Mouse (Mus musculus): ENCODE data around the gene Slc9a1. TPM values are rescaled to one million over a fixed set of nuclear protein-coding genes. Genes with fewer than 3 reads are reported as not detected.

Gene Slc9a1
- polyA plus RNA-seq, 1 experiment from 2014 or later = 6.9 TPM

- no peak for ATAC-seq (ENCODE audit: insufficient read depth, low FRiP score, low TSS enrichment)
- Histone ChIP-seq H3K36me3 (ENCODE audit: control insufficient read depth, insufficient read depth, low read length) (no peaks in the 10 kb centered on the region; the same call in 1 of the 2 replicates), H3K27ac (ENCODE audit: low read depth, low read length) (no peak overlapping the region), H3K4me1 (ENCODE audit: control insufficient read depth, insufficient read depth, low read length) (no peaks in the 10 kb centered on the region), H3K4me3 (ENCODE audit: low read depth, low read length) (no peak overlapping the region), H3K9me3 (ENCODE audit: control insufficient read depth, low read length) (no peaks in the 10 kb centered on the region), H3K27me3 (ENCODE audit: control insufficient read depth, insufficient read depth, low read length) (no peaks in the 10 kb centered on the region), H3K4me2 (ENCODE audit: low read depth) (no peak overlapping the region), H3K9ac (ENCODE audit: low read length) (no peak overlapping the region)
- whole genome bisulfite sequencing = 68% methylated on average over 4 of the region's 4 CpGs
- DNase-seq (ENCODE audit: low spot score) = no peak
Measured at GRCm38 (mm10) chr4:133414920-133415319, 45.4 kb downstream of the Slc9a1 start.

- Histone ChIP-seq H3K9me3 (ENCODE audit: control insufficient read depth, low read length) (no peaks in the 10 kb centered on the region), H3K27ac (ENCODE audit: low read depth, low read length) (no peak overlapping the region), H3K9ac (ENCODE audit: low read length) (no peak overlapping the region), H3K4me3 (ENCODE audit: low read depth, low read length) (no peak overlapping the region), H3K4me1 (ENCODE audit: control insufficient read depth, insufficient read depth, low read length) (no peaks in the 10 kb centered on the region), H3K4me2 (ENCODE audit: low read depth) (no peak overlapping the region), H3K27me3 (ENCODE audit: control insufficient read depth, insufficient read depth, low read length) (no peaks in the 10 kb centered on the region), H3K36me3 (ENCODE audit: control insufficient read depth, insufficient read depth, low read length) (peaks cover 5% of the 10 kb centered on the region)
- ATAC-seq (ENCODE audit: insufficient read depth, low FRiP score, low TSS enrichment) = no peak
- DNase-seq (ENCODE audit: low spot score) = peak; percentile 68
- WGBS = 72% methylated on average over 14 of the region's 14 CpGs
Measured at GRCm38 (mm10) chr4:133419312-133420004, 50.0 kb downstream of the Slc9a1 start.

- no peak for ATAC-seq (ENCODE audit: insufficient read depth, low FRiP score, low TSS enrichment)
- H3K27me3 ChIP-seq (ENCODE audit: control insufficient read depth, insufficient read depth, low read length) = no peaks in the 10 kb centered on the region
- no peak for DNase-seq (ENCODE audit: low spot score)
- H3K4me3 ChIP-seq (ENCODE audit: low read depth, low read length) = no peak overlapping the region
- peaks cover 5% of the 10 kb centered on the region for H3K36me3 ChIP-seq (ENCODE audit: control insufficient read depth, insufficient read depth, low read length)
- H3K4me2 ChIP-seq (ENCODE audit: low read depth) = no peak overlapping the region
- no peaks in the 10 kb centered on the region for H3K4me1 ChIP-seq (ENCODE audit: control insufficient read depth, insufficient read depth, low read length)
- H3K9me3 ChIP-seq (ENCODE audit: control insufficient read depth, low read length) = no peaks in the 10 kb centered on the region
- 89% methylated on average over 12 of the region's 12 CpGs for WGBS
- H3K27ac ChIP-seq (ENCODE audit: low read depth, low read length) = no peak overlapping the region
- H3K9ac ChIP-seq (ENCODE audit: low read length) = no peak overlapping the region
Measured at GRCm38 (mm10) chr4:133421989-133422388, 52.5 kb downstream of the Slc9a1 start.

GRCm38 (mm10) chr4:133422601-133423000, 53.1 kb downstream of the Slc9a1 start:
- Histone ChIP-seq H3K4me1 (ENCODE audit: control insufficient read depth, insufficient read depth, low read length) (no peaks in the 10 kb centered on the region), H3K9ac (ENCODE audit: low read length) (no peak overlapping the region), H3K27ac (ENCODE audit: low read depth, low read length) (no peak overlapping the region), H3K36me3 (ENCODE audit: control insufficient read depth, insufficient read depth, low read length) (peaks cover 5% of the 10 kb centered on the region), H3K4me2 (ENCODE audit: low read depth) (no peak overlapping the region), H3K4me3 (ENCODE audit: low read depth, low read length) (no peak overlapping the region), H3K9me3 (ENCODE audit: control insufficient read depth, low read length) (no peaks in the 10 kb centered on the region), H3K27me3 (ENCODE audit: control insufficient read depth, insufficient read depth, low read length) (no peaks in the 10 kb centered on the region)
- WGBS = 85% methylated on average over 15 of the region's 15 CpGs
- no peak for ATAC-seq (ENCODE audit: insufficient read depth, low FRiP score, low TSS enrichment)
- no peak for DNase-seq (ENCODE audit: low spot score)

GRCm38 (mm10) chr4:133423108-133423507, 53.6 kb downstream of the Slc9a1 start:
- peaks cover 5% of the 10 kb centered on the region for H3K36me3 ChIP-seq (ENCODE audit: control insufficient read depth, insufficient read depth, low read length)
- no peak overlapping the region for H3K4me3 ChIP-seq (ENCODE audit: low read depth, low read length)
- H3K27ac ChIP-seq (ENCODE audit: low read depth, low read length) = 0 out of 2 replicates have a peak overlapping the region, but pooled peaks have one; percentile 4
- whole genome bisulfite sequencing = 51% methylated on average over 6 of the region's 6 CpGs
- H3K9me3 ChIP-seq (ENCODE audit: control insufficient read depth, low read length) = no peaks in the 10 kb centered on the region
- H3K4me2 ChIP-seq (ENCODE audit: low read depth) = no peak overlapping the region
- peak; percentile 49 for DNase-seq (ENCODE audit: low spot score)
- no peak overlapping the region for H3K9ac ChIP-seq (ENCODE audit: low read length)
- H3K4me1 ChIP-seq (ENCODE audit: control insufficient read depth, insufficient read depth, low read length) = no peaks in the 10 kb centered on the region
- H3K27me3 ChIP-seq (ENCODE audit: control insufficient read depth, insufficient read depth, low read length) = no peaks in the 10 kb centered on the region
- ATAC-seq (ENCODE audit: insufficient read depth, low FRiP score, low TSS enrichment) = no peak

GRCm38 (mm10) chr4:133423691-133424090, 54.2 kb downstream of the Slc9a1 start:
- no peaks in the 10 kb centered on the region for H3K9me3 ChIP-seq (ENCODE audit: control insufficient read depth, low read length)
- H3K36me3 ChIP-seq (ENCODE audit: control insufficient read depth, insufficient read depth, low read length) = peaks cover 5% of the 10 kb centered on the region
- no peak overlapping the region for H3K9ac ChIP-seq (ENCODE audit: low read length)
- H3K27me3 ChIP-seq (ENCODE audit: control insufficient read depth, insufficient read depth, low read length) = no peaks in the 10 kb centered on the region
- 0 out of 2 replicates have a peak overlapping the region, but pooled peaks have one; percentile 4 for H3K27ac ChIP-seq (ENCODE audit: low read depth, low read length)
- H3K4me2 ChIP-seq (ENCODE audit: low read depth) = no peak overlapping the region
- no peak for DNase-seq (ENCODE audit: low spot score)
- ATAC-seq (ENCODE audit: insufficient read depth, low FRiP score, low TSS enrichment) = no peak
- H3K4me1 ChIP-seq (ENCODE audit: control insufficient read depth, insufficient read depth, low read length) = no peaks in the 10 kb centered on the region
- WGBS = 86% methylated on average over 6 of the region's 6 CpGs
- no peak overlapping the region for H3K4me3 ChIP-seq (ENCODE audit: low read depth, low read length)

- DNase-seq (ENCODE audit: low spot score) (peak; percentile 80), ATAC-seq (ENCODE audit: insufficient read depth, low FRiP score, low TSS enrichment) (0 out of 2 replicates have a peak, but pooled peaks have one; percentile 48)
- Histone ChIP-seq H3K36me3 (ENCODE audit: control insufficient read depth, insufficient read depth, low read length) (peaks cover 5% of the 10 kb centered on the region), H3K27me3 (ENCODE audit: control insufficient read depth, insufficient read depth, low read length) (no peaks in the 10 kb centered on the region), H3K4me2 (ENCODE audit: low read depth) (no peak overlapping the region), H3K4me1 (ENCODE audit: control insufficient read depth, insufficient read depth, low read length) (no peaks in the 10 kb centered on the region), H3K9me3 (ENCODE audit: control insufficient read depth, low read length) (no peaks in the 10 kb centered on the region), H3K9ac (ENCODE audit: low read length) (no peak overlapping the region), H3K4me3 (ENCODE audit: low read depth, low read length) (no peak overlapping the region), H3K27ac (ENCODE audit: low read depth, low read length) (no peak overlapping the region)
- 42% methylated on average over 4 of the region's 4 CpGs for WGBS
Measured at GRCm38 (mm10) chr4:133424100-133424499, 54.6 kb downstream of the Slc9a1 start.

GRCm38 (mm10) chr4:133426141-133426540, 56.6 kb downstream of the Slc9a1 start:
- H3K4me1 ChIP-seq (ENCODE audit: control insufficient read depth, insufficient read depth, low read length) = no peaks in the 10 kb centered on the region
- 84% methylated on average over 5 of the region's 5 CpGs for WGBS

GRCm38 (mm10) chr4:133431508-133431907, 62.0 kb downstream of the Slc9a1 start:
- H3K9ac ChIP-seq (ENCODE audit: low read length) = no peak overlapping the region
- no peaks in the 10 kb centered on the region for H3K9me3 ChIP-seq (ENCODE audit: control insufficient read depth, low read length)
- no peaks in the 10 kb centered on the region for H3K4me1 ChIP-seq (ENCODE audit: control insufficient read depth, insufficient read depth, low read length)
- ATAC-seq (ENCODE audit: insufficient read depth, low FRiP score, low TSS enrichment) = no peak
- no peak overlapping the region for H3K4me3 ChIP-seq (ENCODE audit: low read depth, low read length)
- H3K36me3 ChIP-seq (ENCODE audit: control insufficient read depth, insufficient read depth, low read length) = no peaks in the 10 kb centered on the region
- H3K4me2 ChIP-seq (ENCODE audit: low read depth) = no peak overlapping the region
- H3K27ac ChIP-seq (ENCODE audit: low read depth, low read length) = no peak overlapping the region
- H3K27me3 ChIP-seq (ENCODE audit: control insufficient read depth, insufficient read depth, low read length) = no peaks in the 10 kb centered on the region
- 79% methylated on average over 6 of the region's 6 CpGs for WGBS
- DNase-seq (ENCODE audit: low spot score) = no peak

More at GRCm38 (mm10) chr4:133426141-133426540, 56.6 kb downstream of the Slc9a1 start:
- no peaks in the 10 kb centered on the region for H3K27me3 ChIP-seq (ENCODE audit: control insufficient read depth, insufficient read depth, low read length)
- DNase-seq (ENCODE audit: low spot score) (no peak), ATAC-seq (ENCODE audit: insufficient read depth, low FRiP score, low TSS enrichment) (no peak)
- H3K9me3 ChIP-seq (ENCODE audit: control insufficient read depth, low read length) = no peaks in the 10 kb centered on the region
- no peak overlapping the region for H3K27ac ChIP-seq (ENCODE audit: low read depth, low read length)
- no peak overlapping the region for H3K4me2 ChIP-seq (ENCODE audit: low read depth)
- no peak overlapping the region for H3K9ac ChIP-seq (ENCODE audit: low read length)
- H3K4me3 ChIP-seq (ENCODE audit: low read depth, low read length) = no peak overlapping the region
- peaks cover 3% of the 10 kb centered on the region for H3K36me3 ChIP-seq (ENCODE audit: control insufficient read depth, insufficient read depth, low read length)
